Mouse (Mus musculus): ENCODE measurements at regions not wholly inside any gene's neighbourhood (a gene's known extent, or its start where the extent isn't known, plus 50 kb on each side); places are given as distances from the start of the nearest gene placed in this dataset.
"Not testable (repeated sequence)": the region's sequence is repeated elsewhere in the genome, so short reads cannot be mapped to it uniquely, and the experiment has no call there.

- DNase-seq (ENCODE audit: low spot score), result no peak
Measured at GRCm38 (mm10) chr16:30686536-30686935, 87.0 kb downstream of the Fam43a start.

- no peak for DNase-seq (ENCODE audit: low spot score)
Measured at GRCm38 (mm10) chr16:30687225-30687624, 87.7 kb downstream of the Fam43a start.

GRCm38 (mm10) chr16:30687682-30688081, 88.2 kb downstream of the Fam43a start:
- no peak for DNase-seq (ENCODE audit: low spot score)

GRCm38 (mm10) chr16:30690531-30690930, 91.0 kb downstream of the Fam43a start:
- DNase-seq (ENCODE audit: low spot score), result no peak

- no peak for DNase-seq (ENCODE audit: low spot score)
Measured at GRCm38 (mm10) chr16:30691964-30692363, 92.4 kb downstream of the Fam43a start.

GRCm38 (mm10) chr16:30692541-30693141, 93.1 kb downstream of the Fam43a start:
- no peak for DNase-seq (ENCODE audit: low spot score)

GRCm38 (mm10) chr16:30693206-30693605, 93.7 kb downstream of the Fam43a start:
- DNase-seq (ENCODE audit: low spot score), result no peak

- no peak for DNase-seq (ENCODE audit: low spot score)
Measured at GRCm38 (mm10) chr16:30693839-30694527, 94.5 kb downstream of the Fam43a start.

- no peak for DNase-seq (ENCODE audit: low spot score)
Measured at GRCm38 (mm10) chr16:30695691-30696090, 96.2 kb downstream of the Fam43a start.

GRCm38 (mm10) chr16:30697209-30697608, 97.7 kb downstream of the Fam43a start:
- no peak for DNase-seq (ENCODE audit: low spot score)

- no peak for DNase-seq (ENCODE audit: low spot score)
Measured at GRCm38 (mm10) chr16:30697806-30698205, 98.3 kb downstream of the Fam43a start.

GRCm38 (mm10) chr16:30703831-30704230, 104.3 kb downstream of the Fam43a start:
- no peak for DNase-seq (ENCODE audit: low spot score)

GRCm38 (mm10) chr16:30709501-30709900, 110.0 kb downstream of the Fam43a start:
- DNase-seq (ENCODE audit: low spot score), result no peak

- DNase-seq (ENCODE audit: low spot score), result no peak
Measured at GRCm38 (mm10) chr16:30709975-30710374, 110.5 kb downstream of the Fam43a start.

- DNase-seq (ENCODE audit: low spot score), result no peak
Measured at GRCm38 (mm10) chr16:30712570-30712969, 113.0 kb downstream of the Fam43a start.

GRCm38 (mm10) chr16:30717577-30717976, 118.1 kb downstream of the Fam43a start:
- DNase-seq (ENCODE audit: low spot score), result not testable (repeated sequence)

- no peak for DNase-seq (ENCODE audit: low spot score)
Measured at GRCm38 (mm10) chr16:30720791-30721190, 121.3 kb downstream of the Fam43a start.

GRCm38 (mm10) chr16:30721223-30721622, 121.7 kb downstream of the Fam43a start:
- no peak for DNase-seq (ENCODE audit: low spot score)

- no peak for DNase-seq (ENCODE audit: low spot score)
Measured at GRCm38 (mm10) chr16:30722372-30722771, 122.8 kb downstream of the Fam43a start.

- DNase-seq (ENCODE audit: low spot score), result no peak
Measured at GRCm38 (mm10) chr16:30724591-30724990, 125.1 kb downstream of the Fam43a start.

- no peak for DNase-seq (ENCODE audit: low spot score)
Measured at GRCm38 (mm10) chr16:30732770-30733415, 133.4 kb downstream of the Fam43a start.

GRCm38 (mm10) chr16:30733478-30733877, 134.0 kb downstream of the Fam43a start:
- no peak for DNase-seq (ENCODE audit: low spot score)

GRCm38 (mm10) chr16:30735360-30735759, 135.8 kb downstream of the Fam43a start:
- DNase-seq (ENCODE audit: low spot score), result no peak

Measured in urinary bladder, postnatal 14 days (tissue).